Mouse (Mus musculus): Measurements from ENCODE around the gene Pfdn2.
"Not testable (repeated sequence)": the region's sequence is repeated elsewhere in the genome, so short reads cannot be mapped to it uniquely, and the experiment has no call there.

Pfdn2 gene

GRCm38 (mm10) chr1:171345225-171346094 lies at the start of gene Pfdn2, which contains the start of gene Nit1:
Pfdn2 (plus strand) TSS chr1:171345670.
Nit1 (minus strand) TSS chr1:171345646.
- peak; percentile 96 for DNase-seq (ENCODE audit: low read depth, low spot score)

GRCm38 (mm10) chr1:171298226-171298625 lies 47.2 kb upstream of the Pfdn2 start:
- no peak for DNase-seq (ENCODE audit: low read depth, low spot score)

- not testable (repeated sequence) for DNase-seq (ENCODE audit: low read depth, low spot score)
These were observed 39.3 kb upstream of the Pfdn2 start for GRCm38 (mm10) chr1:171306157-171306556.

GRCm38 (mm10) chr1:171309321-171309720 lies 36.1 kb upstream of the Pfdn2 start:
- no peak for DNase-seq (ENCODE audit: low read depth, low spot score)

- peak; percentile 96 for DNase-seq (ENCODE audit: low read depth, low spot score)
These were observed 25.7 kb upstream of the Pfdn2 start for GRCm38 (mm10) chr1:171319748-171320147.

GRCm38 (mm10) chr1:171320151-171320550 lies 25.3 kb upstream of the Pfdn2 start:
- no peak for DNase-seq (ENCODE audit: low read depth, low spot score)

- DNase-seq (ENCODE audit: low read depth, low spot score), result peak; percentile 46
These were observed 24.1 kb upstream of the Pfdn2 start for GRCm38 (mm10) chr1:171321415-171321814.

- DNase-seq (ENCODE audit: low read depth, low spot score), result peak; percentile 74
These were observed 23.5 kb upstream of the Pfdn2 start for GRCm38 (mm10) chr1:171322012-171322411.

GRCm38 (mm10) chr1:171325571-171325970 lies 19.9 kb upstream of the Pfdn2 start:
- peak; percentile 59 for DNase-seq (ENCODE audit: low read depth, low spot score)

GRCm38 (mm10) chr1:171326588-171326987 lies 18.9 kb upstream of the Pfdn2 start:
- DNase-seq (ENCODE audit: low read depth, low spot score), result not testable (repeated sequence)

GRCm38 (mm10) chr1:171328244-171328643 lies 17.2 kb upstream of the Pfdn2 start:
- DNase-seq (ENCODE audit: low read depth, low spot score), result no peak

- peak; percentile 96 for DNase-seq (ENCODE audit: low read depth, low spot score)
These were observed 16.5 kb upstream of the Pfdn2 start, which contains the start of gene Dedd for GRCm38 (mm10) chr1:171328839-171329432. Dedd (plus strand) TSS chr1:171329145.

GRCm38 (mm10) chr1:171329433-171330215 lies 15.8 kb upstream of the Pfdn2 start:
- peak; percentile 89 for DNase-seq (ENCODE audit: low read depth, low spot score)

GRCm38 (mm10) chr1:171330216-171330560 lies 15.3 kb upstream of the Pfdn2 start:
- peak; percentile 64 for DNase-seq (ENCODE audit: low read depth, low spot score)

GRCm38 (mm10) chr1:171342262-171343207 lies 2.9 kb upstream of the Pfdn2 start:
- no peak for DNase-seq (ENCODE audit: low read depth, low spot score)

GRCm38 (mm10) chr1:171343922-171344677 lies 1.4 kb upstream of the Pfdn2 start:
- DNase-seq (ENCODE audit: low read depth, low spot score), result peak; percentile 68

GRCm38 (mm10) chr1:171344715-171345114 lies 755 bp upstream of the Pfdn2 start:
- DNase-seq (ENCODE audit: low read depth, low spot score), result no peak

- DNase-seq (ENCODE audit: low read depth, low spot score), result no peak
These were observed 603 bp downstream of the Pfdn2 start for GRCm38 (mm10) chr1:171346095-171346450.

- no peak for DNase-seq (ENCODE audit: low read depth, low spot score)
These were observed 3.2 kb downstream of the Pfdn2 start for GRCm38 (mm10) chr1:171348665-171349064.

GRCm38 (mm10) chr1:171349210-171349609 lies 3.7 kb downstream of the Pfdn2 start:
- DNase-seq (ENCODE audit: low read depth, low spot score), result no peak
